Mouse (Mus musculus): ENCODE measurements around the gene Asna1. TPM values are rescaled to one million over a fixed set of nuclear protein-coding genes. Genes with fewer than 3 reads are reported as not detected.

Gene Asna1
- total and polyA plus RNA-seq, 2 experiments: 30.3 to 60.0 TPM

- peaks cover 9% of the 10 kb centered on the region; the same call in 1 of the 2 replicates for H3K79me2 ChIP-seq (ENCODE audit: control insufficient read depth, insufficient read depth, low read length)
- peaks cover 5% of the 10 kb centered on the region for H3K4me1 ChIP-seq (ENCODE audit: control insufficient read depth, insufficient read depth, low read length)
- peaks cover under 1% of the 10 kb centered on the region; the same call in 1 of the 2 replicates for H3K36me3 ChIP-seq (ENCODE audit: control insufficient read depth, insufficient read depth, low read length)
- WGBS: 1% methylated on average over 67 of the region's 68 CpGs
- DNase-seq (ENCODE audit: extremely low read depth, low read depth, low spot score): peak; percentile 83
- no peaks in the 10 kb centered on the region for H3K27me3 ChIP-seq (ENCODE audit: control insufficient read depth, insufficient read depth, low read length)
- peak within 1 kb of the TSS; percentile 99 for H3K27ac ChIP-seq (replicated peaks; ENCODE audit: insufficient read depth, low read depth, low read length)
- peak within 1 kb of the TSS; percentile 97 for H3K4me3 ChIP-seq (ENCODE audit: insufficient read depth, low read depth, low read length)
- H3K9ac ChIP-seq (ENCODE audit: low read depth, low read length): peak within 1 kb of the TSS; percentile 98
- TF ChIP-seq CTCF (IDR thresholded peaks at IDR 0.05; ENCODE audit: low read depth, low read length): no peak
- TF ChIP-seq POLR2A (IDR thresholded peaks at IDR 0.05; ENCODE audit: extremely low read depth, insufficient read depth, low read length): peak; percentile 77; the same call in 1 of the 2 replicates
Observed at GRCm38 (mm10) chr8:85071514-85072281, 46.6 kb upstream of the Asna1 start, which contains the start of gene Dhps. Gene Dhps, plus strand, starts transcription at chr8:85071757.

- DNase-seq (ENCODE audit: extremely low read depth, low read depth, low spot score): peak; percentile 96
- H3K9ac ChIP-seq (ENCODE audit: low read depth, low read length): no peak overlapping the region; the same call in 1 of the 2 replicates
- H3K79me2 ChIP-seq (ENCODE audit: control insufficient read depth, insufficient read depth, low read length): peaks cover 9% of the 10 kb centered on the region; the same call in 1 of the 2 replicates
- 27% methylated on average over 5 of the region's 5 CpGs for WGBS
- peaks cover 7% of the 10 kb centered on the region for H3K4me1 ChIP-seq (ENCODE audit: control insufficient read depth, insufficient read depth, low read length)
- H3K27ac ChIP-seq (replicated peaks; ENCODE audit: insufficient read depth, low read depth, low read length): peak overlapping the region; percentile 99
- no peaks in the 10 kb centered on the region; the same call in 1 of the 2 replicates for H3K36me3 ChIP-seq (ENCODE audit: control insufficient read depth, insufficient read depth, low read length)
- peak overlapping the region; percentile 97; the same call in 1 of the 2 replicates for H3K4me3 ChIP-seq (ENCODE audit: insufficient read depth, low read depth, low read length)
- H3K27me3 ChIP-seq (ENCODE audit: control insufficient read depth, insufficient read depth, low read length): no peaks in the 10 kb centered on the region
- TF ChIP-seq POLR2A (IDR thresholded peaks at IDR 0.05; ENCODE audit: extremely low read depth, insufficient read depth, low read length) (0 out of 2 replicates have a peak, but pooled peaks have one; percentile 5), CTCF (IDR thresholded peaks at IDR 0.05; ENCODE audit: low read depth, low read length) (no peak)
Observed at GRCm38 (mm10) chr8:85071041-85071440, 46.0 kb upstream of the Asna1 start.

- H3K79me2 ChIP-seq (ENCODE audit: control insufficient read depth, insufficient read depth, low read length): peaks cover 5% of the 10 kb centered on the region; the same call in 1 of the 2 replicates
- TF ChIP-seq POLR2A (IDR thresholded peaks at IDR 0.05; ENCODE audit: extremely low read depth, insufficient read depth, low read length) (0 out of 2 replicates have a peak, but pooled peaks have one; percentile 8), CTCF (IDR thresholded peaks at IDR 0.05; ENCODE audit: low read depth, low read length) (no peak)
- no peaks in the 10 kb centered on the region for H3K27me3 ChIP-seq (ENCODE audit: control insufficient read depth, insufficient read depth, low read length)
- peaks cover 20% of the 10 kb centered on the region for H3K4me1 ChIP-seq (ENCODE audit: control insufficient read depth, insufficient read depth, low read length)
- no peak within 1 kb of the TSS for H3K9ac ChIP-seq (ENCODE audit: low read depth, low read length)
- DNase-seq (ENCODE audit: extremely low read depth, low read depth, low spot score): no peak
- no peaks in the 10 kb centered on the region for H3K36me3 ChIP-seq (ENCODE audit: control insufficient read depth, insufficient read depth, low read length)
- H3K4me3 ChIP-seq (ENCODE audit: insufficient read depth, low read depth, low read length): no peak within 1 kb of the TSS
- no peak within 1 kb of the TSS for H3K27ac ChIP-seq (replicated peaks; ENCODE audit: insufficient read depth, low read depth, low read length)
Observed at GRCm38 (mm10) chr8:85067982-85068381, 42.9 kb upstream of the Asna1 start, which contains the start of gene Gm5741. Gene Gm5741, minus strand, starts transcription at chr8:85067982.

GRCm38 (mm10) chr8:85067155-85067554, 42.1 kb upstream of the Asna1 start:
- no peaks in the 10 kb centered on the region for H3K27me3 ChIP-seq (ENCODE audit: control insufficient read depth, insufficient read depth, low read length)
- no peaks in the 10 kb centered on the region for H3K36me3 ChIP-seq (ENCODE audit: control insufficient read depth, insufficient read depth, low read length)
- peaks cover under 1% of the 10 kb centered on the region; the same call in 1 of the 2 replicates for H3K79me2 ChIP-seq (ENCODE audit: control insufficient read depth, insufficient read depth, low read length)
- no peak for DNase-seq (ENCODE audit: extremely low read depth, low read depth, low spot score)
- TF ChIP-seq CTCF (IDR thresholded peaks at IDR 0.05; ENCODE audit: low read depth, low read length): no peak
- TF ChIP-seq POLR2A (IDR thresholded peaks at IDR 0.05; ENCODE audit: extremely low read depth, insufficient read depth, low read length): no peak
- peaks cover 23% of the 10 kb centered on the region for H3K4me1 ChIP-seq (ENCODE audit: control insufficient read depth, insufficient read depth, low read length)
- H3K27ac ChIP-seq (replicated peaks; ENCODE audit: insufficient read depth, low read depth, low read length): no peak overlapping the region
- H3K9ac ChIP-seq (ENCODE audit: low read depth, low read length): no peak overlapping the region
- H3K4me3 ChIP-seq (ENCODE audit: insufficient read depth, low read depth, low read length): no peak overlapping the region
- 96% methylated on average over 2 of the region's 2 CpGs for WGBS

GRCm38 (mm10) chr8:85065213-85065612, 40.1 kb upstream of the Asna1 start:
- TF ChIP-seq CTCF (IDR thresholded peaks at IDR 0.05; ENCODE audit: low read depth, low read length) (no peak), POLR2A (IDR thresholded peaks at IDR 0.05; ENCODE audit: extremely low read depth, insufficient read depth, low read length) (no peak)
- Histone ChIP-seq H3K4me3 (ENCODE audit: insufficient read depth, low read depth, low read length) (no peak overlapping the region), H3K27me3 (ENCODE audit: control insufficient read depth, insufficient read depth, low read length) (no peaks in the 10 kb centered on the region), H3K4me1 (ENCODE audit: control insufficient read depth, insufficient read depth, low read length) (peaks cover 27% of the 10 kb centered on the region), H3K36me3 (ENCODE audit: control insufficient read depth, insufficient read depth, low read length) (no peaks in the 10 kb centered on the region), H3K9ac (ENCODE audit: low read depth, low read length) (peak overlapping the region; percentile 43; the same call in 1 of the 2 replicates), H3K79me2 (ENCODE audit: control insufficient read depth, insufficient read depth, low read length) (no peaks in the 10 kb centered on the region; the same call in 1 of the 2 replicates), H3K27ac (replicated peaks; ENCODE audit: insufficient read depth, low read depth, low read length) (peak overlapping the region; percentile 85)
- DNase-seq (ENCODE audit: extremely low read depth, low read depth, low spot score): peak; percentile 88
- 18% methylated on average over 2 of the region's 2 CpGs for WGBS

All from liver, adult 2 months (tissue).